Mouse (Mus musculus) bone marrow, adult 2 months (tissue): ENCODE measurements around the gene Herc4.

Experiments used
- CTCF ChIP-seq: fragments of 200-500 bp; IDR thresholded peaks from 2 replicates; pipeline ENCODE4 v1.5.1; 2011; ENCODE audit warnings: low read length, control low read depth; ENCODE audit not compliant: control insufficient read depth, insufficient read depth
- POLR2A ChIP-seq: fragments of 200-500 bp; IDR thresholded peaks from 2 replicates; pipeline ENCODE4 v1.6.1; 2011; ENCODE audit warnings: low read depth, mild to moderate bottlenecking, control low read depth, low read length, borderline replicate concordance; ENCODE audit not compliant: control insufficient read depth

DNA sequence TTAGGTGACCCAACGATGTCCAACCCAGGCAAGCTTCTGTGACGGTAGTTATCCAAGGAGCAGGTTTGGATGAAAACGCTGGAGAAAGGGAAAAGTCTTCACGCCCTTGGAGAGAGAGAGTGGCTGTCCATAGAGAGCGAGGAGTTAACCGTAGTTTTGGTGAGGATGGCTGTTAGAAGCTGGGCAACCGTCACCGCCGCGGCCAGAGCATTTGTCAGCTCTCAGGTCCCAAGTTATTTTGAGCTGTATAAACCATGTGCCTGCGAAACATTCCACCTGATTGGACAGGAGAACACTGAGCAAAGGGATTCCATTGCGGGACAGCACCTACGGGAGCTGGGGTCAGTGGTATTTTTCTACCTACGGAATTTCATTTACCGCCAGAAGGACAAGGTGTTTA is 39.9 kb upstream of the Herc4 start, which contains the start of gene Mypn:
- no peak for TF ChIP-seq POLR2A
- no peak for TF ChIP-seq CTCF
